Mouse (Mus musculus): ENCODE data around the gene Prkag2.

GRCm38 (mm10) chr5:24827173-24827572 lies 273.3 kb downstream of the Prkag2 start:
- TF ChIP-seq CTCF (conservative IDR thresholded peaks at IDR 0.05; ENCODE audit: low read length) (no peak), POU5F1 (IDR thresholded peaks at IDR 0.05; ENCODE audit: borderline replicate concordance, low read length) (no peak)

All from E14TG2a.4 (cell line).